In genomic region chr2:103795843-103796210, GRCm38 (mm10) we compare ENCODE assay signal across 8 mouse cellular contexts. TPM values are rescaled to one million over a fixed set of nuclear protein-coding genes. Genes with fewer than 3 reads are reported as not detected.
DNase-seq lines count a peak whose midpoint lies in the region; ATAC-seq lines count a peak whose summit lies in the region.

No protein-coding gene starts in this region.

- intact Hi-C loops in gastrocnemius, postnatal 14 days (cut with DNase I; ENCODE audit: low total_unique reads) = no loop called here
- intact Hi-C loops in left cerebral cortex, postnatal 10 days (cut with DNase I) = loop anchor here (5.0 kb wide), 2 partner anchors 34 to 51 kb away; partner anchors contain the start of gene Nat10

- peak; percentile 85 to 95 for DNase-seq in adrenal gland, adult (ENCODE audit: inconsistent age in 2 of 2, low spot score in 1 of 2)
- DNase-seq in embryo, embryonic 10.5 days (ENCODE audit: low spot score) = peak; percentile 90
- peak; percentile 62 for DNase-seq in gastrocnemius, postnatal 14 days
- DNase-seq in left cerebral cortex, postnatal 10 days (ENCODE audit: extremely low spot score in 1 of 2, low spot score in 2 of 2) = peak; percentile 68 to 84
- DNase-seq in right cerebral cortex, postnatal 14 days = peak; percentile 71
- DNase-seq in urinary bladder, postnatal 4 days (ENCODE audit: low spot score in 2 of 2) = peak; percentile 64 to 75

- ATAC-seq in inflammation-experienced regulatory T-cells, adult 6 months = peak; percentile 71
- ATAC-seq in megakaryocyte progenitor cell, adult 5-6 weeks (replicated peaks; ENCODE audit: poor library complexity) = peak; percentile 71

RNA-seq across cellular contexts. Expression of gene Caprin1, which starts 1.6 kb away (rescaled TPM):
- 100 to 1,000 TPM; 155 to 162 TPM for total RNA-seq in gastrocnemius, postnatal 14 days (2021)
- 100 to 1,000 TPM in 1 of 3 experiments, 10 to 100 TPM in 2; 79.8 to 102 (median 98.3) TPM for polyA plus RNA-seq in inflammation-experienced regulatory T-cells, adult 6 months (2017; shearing (Covaris generic))
- total RNA-seq in left cerebral cortex, postnatal 10 days (2021) = 100 to 1,000 TPM; 391 to 397 TPM
- 402 and 462 TPM in 2 replicates for total RNA-seq in megakaryocyte progenitor cell, adult 5-6 weeks (2015)
- total RNA-seq in megakaryocyte progenitor cell, adult 5-6 weeks (2017) = 443 and 535 TPM in 2 replicates

RNA-seq across cellular contexts. Expression of gene Nat10, which starts 34.8 kb away (rescaled TPM):
- 10 to 100 TPM; 15.0 to 18.6 TPM for total RNA-seq in gastrocnemius, postnatal 14 days (2021)
- 10 to 100 TPM; 27.3 to 32.2 (median 29.9) TPM for polyA plus RNA-seq in inflammation-experienced regulatory T-cells, adult 6 months (2017; shearing (Covaris generic))
- total RNA-seq in left cerebral cortex, postnatal 10 days (2021) = 10 to 100 TPM; 30.6 to 37.4 TPM
- total RNA-seq in megakaryocyte progenitor cell, adult 5-6 weeks (2015) = 43.0 and 45.1 TPM in 2 replicates
- 63.1 and 66.3 TPM in 2 replicates for total RNA-seq in megakaryocyte progenitor cell, adult 5-6 weeks (2017)

Comparison
In these comparisons a context has a peak if more than half of its experiments do, and no peak if none do; other contexts are left out.
1. Peak in every context shown above with its lines: DNase-seq and ATAC-seq.